Mouse (Mus musculus): Measurements from ENCODE around the gene Gm10198. TPM values are rescaled to one million over a fixed set of nuclear protein-coding genes. Genes with fewer than 3 reads are reported as not detected.

Gm10198 gene
- total RNA-seq, 2 experiments from 2014 or later, result not detected

DNA sequence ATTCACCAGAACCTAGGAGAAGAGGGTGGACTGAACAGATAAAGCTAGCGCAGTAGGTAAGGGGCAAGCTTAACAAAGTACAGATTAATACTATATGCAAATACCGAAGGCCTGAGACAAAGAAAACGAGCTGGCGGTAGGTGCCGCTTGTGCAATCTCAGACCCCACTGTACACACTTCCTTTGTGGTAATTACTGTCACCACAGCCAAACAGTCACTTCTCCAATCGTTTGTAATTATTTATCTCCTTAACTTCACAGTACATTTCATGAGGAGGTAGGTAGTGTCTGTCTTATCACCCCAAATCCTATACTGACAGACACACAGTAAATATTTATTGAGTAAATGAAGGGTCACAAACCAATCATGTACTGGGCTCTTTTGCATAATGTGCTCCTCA lies 47.7 kb downstream of the Gm10198 start:
- no peak for DNase-seq (ENCODE audit: low spot score in 2 of 2)

Other genes with a start within 250 kb of the Gm10198 start
- 10 to 100 TPM; 75.1 to 82.4 TPM for gene Gpbp1, start 102.7 kb upstream of the Gm10198 start, total RNA-seq (2021)
- gene Gm49496, start 42.8 kb upstream of the Gm10198 start, total RNA-seq (2021), result not detected
- gene Mier3, start 88.2 kb downstream of the Gm10198 start, total RNA-seq (2021), result 10 to 100 TPM; 26.9 to 31.8 TPM
- 10 to 100 TPM; 21.2 to 25.6 TPM for gene Map3k1, start 216.2 kb downstream of the Gm10198 start, total RNA-seq (2021)